Mouse (Mus musculus): ENCODE measurements at regions not wholly inside any gene's neighbourhood (a gene's known extent, or its start where the extent isn't known, plus 50 kb on each side); places are given as distances from the start of the nearest gene placed in this dataset.
A peak's percentile ranks its signal among the peaks of the same experiment; 100 is the strongest.

- Histone ChIP-seq H3K27me3 (peaks cover 2% of the 10 kb centered on the region; the same call in 1 of the 2 replicates), H3K4me3 (no peak overlapping the region), H3K4me1 (peaks cover 5% of the 10 kb centered on the region; the same call in 1 of the 2 replicates), H3K36me3 (ENCODE audit: poor library complexity, severe bottlenecking) (no peaks in the 10 kb centered on the region), H3K27ac (no peak overlapping the region), H3K9me3 (replicated peaks) (no peaks in the 10 kb centered on the region), H3K4me2 (0 out of 2 replicates have a peak overlapping the region, but pooled peaks have one; percentile 2), H3K9ac (no peak overlapping the region)
- ATAC-seq = 0 out of 2 replicates have a peak, but pooled peaks have one; percentile 27
- 21% methylated on average over 6 of the region's 6 CpGs for WGBS
These were observed 217.1 kb upstream of the Vstm2b start for GRCm38 (mm10) chr7:40680993-40681392.

- Histone ChIP-seq H3K4me3 (no peak overlapping the region), H3K36me3 (ENCODE audit: poor library complexity, severe bottlenecking) (no peaks in the 10 kb centered on the region), H3K4me2 (no peak overlapping the region), H3K9me3 (replicated peaks) (peaks cover 4% of the 10 kb centered on the region), H3K4me1 (peaks cover 5% of the 10 kb centered on the region; the same call in 1 of the 2 replicates), H3K27ac (no peak overlapping the region), H3K27me3 (peaks cover 2% of the 10 kb centered on the region; the same call in 1 of the 2 replicates), H3K9ac (no peak overlapping the region)
- ATAC-seq = no peak
- WGBS = 76% methylated on average over 1 of the region's 1 CpGs
These were observed 215.0 kb upstream of the Vstm2b start for GRCm38 (mm10) chr7:40683176-40683575.

- Histone ChIP-seq H3K9ac (no peak overlapping the region), H3K27me3 (peaks cover 2% of the 10 kb centered on the region; the same call in 1 of the 2 replicates), H3K4me1 (peaks cover 5% of the 10 kb centered on the region; the same call in 1 of the 2 replicates), H3K4me3 (no peak overlapping the region), H3K27ac (no peak overlapping the region), H3K36me3 (ENCODE audit: poor library complexity, severe bottlenecking) (no peaks in the 10 kb centered on the region), H3K9me3 (replicated peaks) (peaks cover 4% of the 10 kb centered on the region), H3K4me2 (no peak overlapping the region)
- 53% methylated on average over 3 of the region's 3 CpGs for WGBS
- ATAC-seq = no peak
These were observed 214.5 kb upstream of the Vstm2b start for GRCm38 (mm10) chr7:40683641-40684040.

GRCm38 (mm10) chr7:40687005-40687404, 211.1 kb upstream of the Vstm2b start:
- peaks cover 2% of the 10 kb centered on the region; the same call in 1 of the 2 replicates for H3K27me3 ChIP-seq
- H3K36me3 ChIP-seq (ENCODE audit: poor library complexity, severe bottlenecking) = no peaks in the 10 kb centered on the region
- WGBS = 90% methylated on average over 3 of the region's 3 CpGs
- no peak overlapping the region for H3K4me2 ChIP-seq
- no peak overlapping the region for H3K4me3 ChIP-seq
- H3K9me3 ChIP-seq (replicated peaks) = peaks cover 4% of the 10 kb centered on the region
- no peak for ATAC-seq
- H3K27ac ChIP-seq = no peak overlapping the region
- H3K9ac ChIP-seq = no peak overlapping the region
- H3K4me1 ChIP-seq = no peaks in the 10 kb centered on the region

GRCm38 (mm10) chr7:40688546-40688945, 209.6 kb upstream of the Vstm2b start:
- ATAC-seq = no peak
- no peaks in the 10 kb centered on the region for H3K27me3 ChIP-seq
- no peak overlapping the region for H3K4me2 ChIP-seq
- H3K27ac ChIP-seq = no peak overlapping the region
- no peak overlapping the region for H3K9ac ChIP-seq
- H3K4me1 ChIP-seq = 0 out of 2 replicates have a peak, but pooled peaks cover 2% of the 10 kb centered on the region
- H3K36me3 ChIP-seq (ENCODE audit: poor library complexity, severe bottlenecking) = no peaks in the 10 kb centered on the region
- 91% methylated on average over 4 of the region's 4 CpGs for WGBS
- no peak overlapping the region for H3K4me3 ChIP-seq
- H3K9me3 ChIP-seq (replicated peaks) = peaks cover 4% of the 10 kb centered on the region

GRCm38 (mm10) chr7:40693755-40694154, 204.4 kb upstream of the Vstm2b start:
- Histone ChIP-seq H3K27ac (no peak overlapping the region), H3K9ac (no peak overlapping the region), H3K4me2 (no peak overlapping the region), H3K27me3 (no peaks in the 10 kb centered on the region), H3K4me1 (0 out of 2 replicates have a peak, but pooled peaks cover 5% of the 10 kb centered on the region), H3K4me3 (no peak overlapping the region), H3K9me3 (replicated peaks) (no peaks in the 10 kb centered on the region), H3K36me3 (ENCODE audit: poor library complexity, severe bottlenecking) (no peaks in the 10 kb centered on the region)
- ATAC-seq = peak; percentile 51; the same call in 1 of the 2 replicates
- WGBS = 47% methylated on average over 5 of the region's 5 CpGs

- no peaks in the 10 kb centered on the region for H3K36me3 ChIP-seq (ENCODE audit: poor library complexity, severe bottlenecking)
- no peak for ATAC-seq
- no peak overlapping the region for H3K9ac ChIP-seq
- 77% methylated on average over 8 of the region's 8 CpGs for WGBS
- no peak overlapping the region for H3K27ac ChIP-seq
- H3K9me3 ChIP-seq (replicated peaks) = no peaks in the 10 kb centered on the region
- 0 out of 2 replicates have a peak, but pooled peaks cover 5% of the 10 kb centered on the region for H3K4me1 ChIP-seq
- no peaks in the 10 kb centered on the region for H3K27me3 ChIP-seq
- H3K4me2 ChIP-seq = no peak overlapping the region
- no peak overlapping the region for H3K4me3 ChIP-seq
These were observed 200.6 kb upstream of the Vstm2b start for GRCm38 (mm10) chr7:40697551-40697950.

GRCm38 (mm10) chr7:40698309-40698708, 199.8 kb upstream of the Vstm2b start:
- Histone ChIP-seq H3K27ac (no peak overlapping the region), H3K4me3 (no peak overlapping the region), H3K4me2 (no peak overlapping the region), H3K36me3 (ENCODE audit: poor library complexity, severe bottlenecking) (no peaks in the 10 kb centered on the region), H3K4me1 (0 out of 2 replicates have a peak, but pooled peaks cover 5% of the 10 kb centered on the region), H3K9me3 (replicated peaks) (no peaks in the 10 kb centered on the region), H3K9ac (no peak overlapping the region), H3K27me3 (no peaks in the 10 kb centered on the region)
- ATAC-seq = no peak
- 73% methylated on average over 3 of the region's 3 CpGs for WGBS

GRCm38 (mm10) chr7:40699633-40700032, 198.5 kb upstream of the Vstm2b start:
- peak; percentile 51; the same call in 1 of the 2 replicates for ATAC-seq
- H3K9ac ChIP-seq = no peak overlapping the region
- H3K4me1 ChIP-seq = no peaks in the 10 kb centered on the region
- WGBS = 88% methylated on average over 1 of the region's 1 CpGs
- H3K4me3 ChIP-seq = no peak overlapping the region
- no peaks in the 10 kb centered on the region for H3K36me3 ChIP-seq (ENCODE audit: poor library complexity, severe bottlenecking)
- H3K27ac ChIP-seq = no peak overlapping the region
- no peaks in the 10 kb centered on the region for H3K27me3 ChIP-seq
- H3K4me2 ChIP-seq = no peak overlapping the region
- no peaks in the 10 kb centered on the region for H3K9me3 ChIP-seq (replicated peaks)

GRCm38 (mm10) chr7:40700656-40701055, 197.5 kb upstream of the Vstm2b start:
- H3K4me3 ChIP-seq = no peak overlapping the region
- H3K9ac ChIP-seq = no peak overlapping the region
- H3K36me3 ChIP-seq (ENCODE audit: poor library complexity, severe bottlenecking) = no peaks in the 10 kb centered on the region
- no peaks in the 10 kb centered on the region for H3K4me1 ChIP-seq
- 86% methylated on average over 5 of the region's 5 CpGs for WGBS
- no peaks in the 10 kb centered on the region for H3K27me3 ChIP-seq
- no peak overlapping the region for H3K27ac ChIP-seq
- ATAC-seq = no peak
- no peak overlapping the region for H3K4me2 ChIP-seq
- H3K9me3 ChIP-seq (replicated peaks) = no peaks in the 10 kb centered on the region

GRCm38 (mm10) chr7:40702191-40703045, 195.7 kb upstream of the Vstm2b start:
- Histone ChIP-seq H3K4me2 (no peak overlapping the region), H3K27ac (no peak overlapping the region)

GRCm38 (mm10) chr7:40708231-40708630, 189.9 kb upstream of the Vstm2b start:
- Histone ChIP-seq H3K4me1 (no peaks in the 10 kb centered on the region), H3K27ac (no peak overlapping the region), H3K9ac (no peak overlapping the region), H3K9me3 (replicated peaks) (no peaks in the 10 kb centered on the region), H3K4me3 (no peak overlapping the region), H3K4me2 (no peak overlapping the region), H3K27me3 (no peaks in the 10 kb centered on the region), H3K36me3 (ENCODE audit: poor library complexity, severe bottlenecking) (no peaks in the 10 kb centered on the region)
- ATAC-seq = no peak
- 94% methylated on average over 2 of the region's 2 CpGs for WGBS

More at GRCm38 (mm10) chr7:40702191-40703045, 195.7 kb upstream of the Vstm2b start:
- no peak for ATAC-seq
- no peak overlapping the region for H3K9ac ChIP-seq
- H3K4me1 ChIP-seq = no peaks in the 10 kb centered on the region
- no peaks in the 10 kb centered on the region for H3K36me3 ChIP-seq (ENCODE audit: poor library complexity, severe bottlenecking)
- H3K27me3 ChIP-seq = no peaks in the 10 kb centered on the region
- H3K9me3 ChIP-seq (replicated peaks) = no peaks in the 10 kb centered on the region
- no peak overlapping the region for H3K4me3 ChIP-seq
- WGBS = 84% methylated on average over 5 of the region's 5 CpGs

Data from forebrain, embryonic 13.5 days (tissue).